Mouse (Mus musculus) embryonic facial prominence, embryonic 14.5 days (tissue): ENCODE results near the gene Gstm3. TPM values are rescaled to one million over a fixed set of nuclear protein-coding genes. Genes with fewer than 3 reads are reported as not detected.
"Not testable (repeated sequence)": the region's sequence is repeated elsewhere in the genome, so short reads cannot be mapped to it uniquely, and the experiment has no call there.

Source experiments
- ATAC-seq: fragments of 200-750 bp; cut with Nextera tagmentation; 2 replicates; pipeline ENCODE4 v1.8.0; 2017; ENCODE audit warnings: low read depth, moderate number of reproducible peaks, moderate TSS enrichment
- DNase-seq: peaks from one replicate; pipeline ENCODE4 v3.0.0-alpha.2; 2015; ENCODE audit warnings: low spot score
- H3K27ac ChIP-seq: fragments of 300-500 bp; sonication (generic); replicated peaks from 2 replicates; pipeline ENCODE4 v1.5.1; 2014; ENCODE audit warnings: low read depth, mild to moderate bottlenecking, low read length, moderate library complexity
- H3K27me3 ChIP-seq: fragments of 300-500 bp; sonication (generic); replicated peaks from 2 replicates; pipeline ENCODE4 v1.6.1; 2014; ENCODE audit warnings: low read length; ENCODE audit not compliant: control insufficient read depth, insufficient read depth
- H3K36me3 ChIP-seq: fragments of 300-500 bp; sonication (generic); 2 replicates; pipeline ENCODE4 v1.6.1; 2014; ENCODE audit warnings: low read length, mixed read lengths; ENCODE audit not compliant: control insufficient read depth, insufficient read depth
- H3K4me1 ChIP-seq: fragments of 300-500 bp; sonication (generic); 2 replicates; pipeline ENCODE4 v1.6.1; 2014; ENCODE audit warnings: antibody characterized with exemption, low read length; ENCODE audit not compliant: control insufficient read depth, insufficient read depth
- H3K4me2 ChIP-seq: fragments of 300-500 bp; sonication (generic); 2 replicates; pipeline ENCODE4 v1.6.1; 2014; ENCODE audit warnings: low read depth, mild to moderate bottlenecking, low read length, moderate library complexity, mixed read lengths
- H3K4me3 ChIP-seq: fragments of 300-500 bp; sonication (generic); 2 replicates; pipeline ENCODE4 v1.5.1; 2014; ENCODE audit warnings: low read depth, mild to moderate bottlenecking, low read length
- H3K9ac ChIP-seq: fragments of 300-500 bp; sonication (generic); 2 replicates; pipeline ENCODE4 v1.6.1; 2014; ENCODE audit warnings: low read depth, mild to moderate bottlenecking, low read length, moderate library complexity, mixed read lengths
- H3K9me3 ChIP-seq: fragments of 300-500 bp; sonication (generic); 2 replicates; pipeline ENCODE4 v1.6.1; 2016; ENCODE audit warnings: low read length; ENCODE audit not compliant: control insufficient read depth
- WGBS: fragments of 180-500 bp; shearing (Covaris S2); extraction: QIAGEN DNeasy Blood & Tissue Kit; methylation state at CpG from one replicate; pipeline ENCODE4 v1.1.7; 2014; 5-methylcytosine and 5-hydroxymethylcytosine counted together
- polyA plus RNA-seq: library from polyadenylated mRNA; unstranded; fragments of >200 nt; fragmentation: Nextera tagmentation; extraction: Ambion mirVana; gene quantifications from 2 replicates; pipeline ENCODE4 v1.2.1, GENCODE M21; 2014

The Gstm3 gene
- polyA plus RNA-seq, 1 experiment from 2014 or later, result 0.17 TPM

- no peak for ATAC-seq
- DNase-seq, result no peak
- Histone ChIP-seq H3K4me3 (no peak overlapping the region), H3K4me1 (no peaks in the 10 kb centered on the region), H3K9me3 (no peaks in the 10 kb centered on the region), H3K36me3 (no peaks in the 10 kb centered on the region), H3K9ac (no peak overlapping the region), H3K27ac (no peak overlapping the region), H3K27me3 (no peaks in the 10 kb centered on the region), H3K4me2 (no peak overlapping the region)
- WGBS, result 75% methylated on average over 2 of the region's 2 CpGs
Observed at GRCm38 (mm10) chr3:108010286-108010685, 41.2 kb upstream of the Gstm3 start.

- no peak overlapping the region for H3K4me2 ChIP-seq
- H3K36me3 ChIP-seq, result no peaks in the 10 kb centered on the region
- no peak overlapping the region for H3K9ac ChIP-seq
- no peaks in the 10 kb centered on the region for H3K27me3 ChIP-seq
- no peak overlapping the region for H3K4me3 ChIP-seq
- no peak overlapping the region for H3K27ac ChIP-seq
- DNase-seq (no peak), ATAC-seq (no peak)
- WGBS, result 73% methylated on average over 8 of the region's 8 CpGs
- H3K9me3 ChIP-seq, result no peaks in the 10 kb centered on the region
- H3K4me1 ChIP-seq, result no peaks in the 10 kb centered on the region
Observed at GRCm38 (mm10) chr3:108002021-108002420, 32.9 kb upstream of the Gstm3 start.

- H3K9me3 ChIP-seq, result no peaks in the 10 kb centered on the region
- no peaks in the 10 kb centered on the region for H3K27me3 ChIP-seq
- WGBS, result 86% methylated on average over 3 of the region's 3 CpGs
- no peak overlapping the region for H3K9ac ChIP-seq
- H3K4me1 ChIP-seq, result no peaks in the 10 kb centered on the region
- H3K4me3 ChIP-seq, result no peak overlapping the region
- H3K4me2 ChIP-seq, result no peak overlapping the region
- no peak for ATAC-seq
- no peak overlapping the region for H3K27ac ChIP-seq
- H3K36me3 ChIP-seq, result no peaks in the 10 kb centered on the region
- no peak for DNase-seq
Observed at GRCm38 (mm10) chr3:107999491-107999890, 30.4 kb upstream of the Gstm3 start.

GRCm38 (mm10) chr3:107998591-107998990, 29.5 kb upstream of the Gstm3 start:
- no peaks in the 10 kb centered on the region for H3K27me3 ChIP-seq
- no peak overlapping the region for H3K4me3 ChIP-seq
- DNase-seq, result no peak
- H3K9me3 ChIP-seq, result no peaks in the 10 kb centered on the region
- no peak overlapping the region for H3K4me2 ChIP-seq
- H3K27ac ChIP-seq, result no peak overlapping the region
- H3K4me1 ChIP-seq, result no peaks in the 10 kb centered on the region
- ATAC-seq, result no peak
- H3K36me3 ChIP-seq, result no peaks in the 10 kb centered on the region
- H3K9ac ChIP-seq, result no peak overlapping the region
- 77% methylated on average over 3 of the region's 3 CpGs for WGBS

- Histone ChIP-seq H3K9me3 (no peaks in the 10 kb centered on the region), H3K4me3 (no peak overlapping the region), H3K36me3 (no peaks in the 10 kb centered on the region), H3K9ac (no peak overlapping the region), H3K4me2 (no peak overlapping the region), H3K27ac (no peak overlapping the region), H3K27me3 (no peaks in the 10 kb centered on the region), H3K4me1 (no peaks in the 10 kb centered on the region)
- WGBS, result 76% methylated on average over 4 of the region's 4 CpGs
- DNase-seq, result no peak
- no peak for ATAC-seq
Observed at GRCm38 (mm10) chr3:107996576-107996975, 27.5 kb upstream of the Gstm3 start.

GRCm38 (mm10) chr3:107995974-107996373, 26.9 kb upstream of the Gstm3 start:
- not testable (repeated sequence) for H3K9me3 ChIP-seq, H3K36me3 ChIP-seq, H3K27me3 ChIP-seq, H3K4me2 ChIP-seq, H3K9ac ChIP-seq, H3K4me1 ChIP-seq, DNase-seq, H3K27ac ChIP-seq, ATAC-seq, H3K4me3 ChIP-seq
- WGBS, result 71% methylated on average over 2 of the region's 2 CpGs

GRCm38 (mm10) chr3:107986041-107986562, 17.0 kb upstream of the Gstm3 start, which contains the start of gene Gstm2:
Gene Gstm2 (minus strand): TSS chr3:107986453.
- H3K9ac ChIP-seq, result peak within 1 kb of the TSS; percentile 26; the same call in 1 of the 2 replicates
- peak within 1 kb of the TSS; percentile 39 for H3K4me2 ChIP-seq
- 0 out of 2 replicates have a peak, but pooled peaks cover 6% of the 10 kb centered on the region for H3K4me1 ChIP-seq
- peak within 1 kb of the TSS; percentile 10; the same call in 1 of the 2 replicates for H3K4me3 ChIP-seq
- WGBS, result 44% methylated on average over 8 of the region's 8 CpGs
- DNase-seq (peak; percentile 80), ATAC-seq (peak; percentile 87)
- no peaks in the 10 kb centered on the region for H3K36me3 ChIP-seq
- H3K27me3 ChIP-seq, result no peaks in the 10 kb centered on the region
- no peaks in the 10 kb centered on the region for H3K9me3 ChIP-seq
- H3K27ac ChIP-seq, result peak within 1 kb of the TSS; percentile 40; the same call in 1 of the 2 replicates

GRCm38 (mm10) chr3:107985141-107985540, 16.1 kb upstream of the Gstm3 start:
- not testable (repeated sequence) for H3K4me3 ChIP-seq, H3K9me3 ChIP-seq, H3K27me3 ChIP-seq, H3K36me3 ChIP-seq, H3K9ac ChIP-seq, H3K4me2 ChIP-seq, DNase-seq, H3K27ac ChIP-seq, H3K4me1 ChIP-seq, ATAC-seq
- 90% methylated on average over 2 of the region's 2 CpGs for whole genome bisulfite sequencing

- WGBS, result 77% methylated on average over 5 of the region's 5 CpGs
- Histone ChIP-seq H3K4me1 (0 out of 2 replicates have a peak, but pooled peaks cover 6% of the 10 kb centered on the region), H3K9ac (no peak overlapping the region), H3K9me3 (no peaks in the 10 kb centered on the region), H3K36me3 (no peaks in the 10 kb centered on the region), H3K4me3 (no peak overlapping the region), H3K4me2 (no peak overlapping the region), H3K27ac (no peak overlapping the region), H3K27me3 (no peaks in the 10 kb centered on the region)
- no peak for DNase-seq
- ATAC-seq, result no peak
Observed at GRCm38 (mm10) chr3:107984471-107984870, 15.4 kb upstream of the Gstm3 start.
